Mouse (Mus musculus): Measurements from ENCODE around the gene Exosc2. TPM values are rescaled to one million over a fixed set of nuclear protein-coding genes. Genes with fewer than 3 reads are reported as not detected.

Exosc2 gene
- total RNA-seq, 1 experiment = 105 TPM

- no peaks in the 10 kb centered on the region for H3K36me3 ChIP-seq (ENCODE audit: control insufficient read depth, insufficient read depth, low read length, poor library complexity, severe bottlenecking)
- H3K9me3 ChIP-seq (ENCODE audit: control insufficient read depth, insufficient read depth, low read depth, low read length) = no peaks in the 10 kb centered on the region
- H3K4me3 ChIP-seq (ENCODE audit: insufficient read depth in 1 of 2, low read depth in 1 of 2, low read length in 2 of 2, poor library complexity in 1 of 2, severe bottlenecking in 1 of 2) = peak overlapping the region; percentile 46 to 51
- TF ChIP-seq HCFC1 (IDR thresholded peaks at IDR 0.05; ENCODE audit: borderline replicate concordance, insufficient read depth, low read length) (no peak), MAFK (IDR thresholded peaks at IDR 0.05; ENCODE audit: insufficient read depth, low read depth, low read length) (no peak), CHD2 (IDR thresholded peaks at IDR 0.05; ENCODE audit: low read depth, low read length) (no peak), ZC3H11A (IDR thresholded peaks at IDR 0.05; ENCODE audit: borderline replicate concordance, low read depth, low read length) (no peak), ZNF384 (IDR thresholded peaks at IDR 0.05; ENCODE audit: low read depth, low read length) (no peak)
- H3K9ac ChIP-seq (ENCODE audit: insufficient read depth, low read depth, low read length, poor library complexity, severe bottlenecking) = peak overlapping the region; percentile 46; the same call in 1 of the 2 replicates
- peaks cover 2 to 11% of the 10 kb centered on the region in 2 experiments; a peak in 3 of 4 replicates for H3K4me1 ChIP-seq (ENCODE audit: control insufficient read depth in 2 of 2, insufficient read depth in 2 of 2, low read length in 2 of 2, poor library complexity in 1 of 2)
- no peak overlapping the region for H3K27ac ChIP-seq (ENCODE audit: insufficient read depth, low read depth, low read length, poor library complexity, severe bottlenecking)
- no peak for DNase-seq (ENCODE audit: low read depth, low spot score)
- in situ Hi-C loops (cut with MboI; ENCODE audit: low sequenced_read_pairs in 2 of 2, unreplicated experiment in 2 of 2) = loop anchor here (10.0 to 25.0 kb wide), 2 partner anchors 1998 to 2001 kb away; partner anchors contain the start of gene Lmx1b (in 1 of the 2)
Observed at GRCm38 (mm10) chr2:31636742-31637141, 33.8 kb upstream of the Exosc2 start.

GRCm38 (mm10) chr2:31637311-31637710, 33.2 kb upstream of the Exosc2 start:
- Histone ChIP-seq H3K36me3 (ENCODE audit: control insufficient read depth, insufficient read depth, low read length, poor library complexity, severe bottlenecking) (no peaks in the 10 kb centered on the region), H3K9me3 (ENCODE audit: control insufficient read depth, insufficient read depth, low read depth, low read length) (no peaks in the 10 kb centered on the region), H3K9ac (ENCODE audit: insufficient read depth, low read depth, low read length, poor library complexity, severe bottlenecking) (no peak overlapping the region), H3K4me3 (ENCODE audit: insufficient read depth in 1 of 2, low read depth in 1 of 2, low read length in 2 of 2, poor library complexity in 1 of 2, severe bottlenecking in 1 of 2) (peak overlapping the region in 1 of 2 experiments; percentile 24; a peak in 1 of 4 replicates), H3K4me1 (ENCODE audit: control insufficient read depth in 2 of 2, insufficient read depth in 2 of 2, low read length in 2 of 2, poor library complexity in 1 of 2) (peaks cover 2 to 11% of the 10 kb centered on the region in 2 experiments; a peak in 3 of 4 replicates), H3K27ac (ENCODE audit: insufficient read depth, low read depth, low read length, poor library complexity, severe bottlenecking) (no peak overlapping the region)
- in situ Hi-C loops (cut with MboI; ENCODE audit: low sequenced_read_pairs in 2 of 2, unreplicated experiment in 2 of 2) = loop anchor here (10.0 to 25.0 kb wide), 2 partner anchors 1997 to 2000 kb away; partner anchors contain the start of gene Lmx1b (in 1 of the 2)
- no peak for DNase-seq (ENCODE audit: low read depth, low spot score)
- TF ChIP-seq ZNF384 (IDR thresholded peaks at IDR 0.05; ENCODE audit: low read depth, low read length) = no peak

- TF ChIP-seq CHD2 (IDR thresholded peaks at IDR 0.05; ENCODE audit: low read depth, low read length) (no peak), MAFK (IDR thresholded peaks at IDR 0.05; ENCODE audit: insufficient read depth, low read depth, low read length) (no peak), ZNF384 (IDR thresholded peaks at IDR 0.05; ENCODE audit: low read depth, low read length) (no peak), ZC3H11A (IDR thresholded peaks at IDR 0.05; ENCODE audit: borderline replicate concordance, low read depth, low read length) (no peak), HCFC1 (IDR thresholded peaks at IDR 0.05; ENCODE audit: borderline replicate concordance, insufficient read depth, low read length) (no peak)
- no peaks in the 10 kb centered on the region for H3K9me3 ChIP-seq (ENCODE audit: control insufficient read depth, insufficient read depth, low read depth, low read length)
- in situ Hi-C loops (cut with MboI; ENCODE audit: low sequenced_read_pairs in 2 of 2, unreplicated experiment in 2 of 2) = loop anchor here (10.0 to 25.0 kb wide), 2 partner anchors 1997 to 1999 kb away; partner anchors contain the start of gene Lmx1b (in 1 of the 2)
- DNase-seq (ENCODE audit: low read depth, low spot score) = no peak
- H3K4me3 ChIP-seq (ENCODE audit: insufficient read depth in 1 of 2, low read depth in 1 of 2, low read length in 2 of 2, poor library complexity in 1 of 2, severe bottlenecking in 1 of 2) = no peak overlapping the region
- no peak overlapping the region for H3K27ac ChIP-seq (ENCODE audit: insufficient read depth, low read depth, low read length, poor library complexity, severe bottlenecking)
- no peak overlapping the region for H3K9ac ChIP-seq (ENCODE audit: insufficient read depth, low read depth, low read length, poor library complexity, severe bottlenecking)
- peaks cover 2 to 11% of the 10 kb centered on the region in 2 experiments; a peak in 3 of 4 replicates for H3K4me1 ChIP-seq (ENCODE audit: control insufficient read depth in 2 of 2, insufficient read depth in 2 of 2, low read length in 2 of 2, poor library complexity in 1 of 2)
- no peaks in the 10 kb centered on the region for H3K36me3 ChIP-seq (ENCODE audit: control insufficient read depth, insufficient read depth, low read length, poor library complexity, severe bottlenecking)
Observed at GRCm38 (mm10) chr2:31637807-31638206, 32.7 kb upstream of the Exosc2 start.

- Histone ChIP-seq H3K4me3 (ENCODE audit: insufficient read depth in 1 of 2, low read depth in 1 of 2, low read length in 2 of 2, poor library complexity in 1 of 2, severe bottlenecking in 1 of 2) (peak overlapping the region in 1 of 2 experiments; percentile 15; a peak in 1 of 4 replicates), H3K27ac (ENCODE audit: insufficient read depth, low read depth, low read length, poor library complexity, severe bottlenecking) (no peak overlapping the region), H3K36me3 (ENCODE audit: control insufficient read depth, insufficient read depth, low read length, poor library complexity, severe bottlenecking) (no peaks in the 10 kb centered on the region), H3K9ac (ENCODE audit: insufficient read depth, low read depth, low read length, poor library complexity, severe bottlenecking) (no peak overlapping the region), H3K4me1 (ENCODE audit: control insufficient read depth in 2 of 2, insufficient read depth in 2 of 2, low read length in 2 of 2, poor library complexity in 1 of 2) (peaks cover 2 to 11% of the 10 kb centered on the region in 2 experiments; a peak in 3 of 4 replicates), H3K9me3 (ENCODE audit: control insufficient read depth, insufficient read depth, low read depth, low read length) (no peaks in the 10 kb centered on the region)
- TF ChIP-seq CHD2 (IDR thresholded peaks at IDR 0.05; ENCODE audit: low read depth, low read length) (no peak), ZNF384 (IDR thresholded peaks at IDR 0.05; ENCODE audit: low read depth, low read length) (no peak), ZC3H11A (IDR thresholded peaks at IDR 0.05; ENCODE audit: borderline replicate concordance, low read depth, low read length) (no peak), MAFK (IDR thresholded peaks at IDR 0.05; ENCODE audit: insufficient read depth, low read depth, low read length) (no peak)
- in situ Hi-C loops (cut with MboI; ENCODE audit: low sequenced_read_pairs in 2 of 2, unreplicated experiment in 2 of 2) = loop anchor here (10.0 to 25.0 kb wide), 2 partner anchors 1996 to 1998 kb away; partner anchors contain the start of gene Lmx1b (in 1 of the 2)
- DNase-seq (ENCODE audit: low read depth, low spot score) = no peak
Observed at GRCm38 (mm10) chr2:31638581-31639465, 31.7 kb upstream of the Exosc2 start.

Measured in ES-E14 (cell line).